Mouse (Mus musculus): ENCODE results near the gene Efl1. TPM values are rescaled to one million over a fixed set of nuclear protein-coding genes. Genes with fewer than 3 reads are reported as not detected.

Gene Efl1
- polyA plus RNA-seq, 1 experiment: 27.1 TPM

DNA sequence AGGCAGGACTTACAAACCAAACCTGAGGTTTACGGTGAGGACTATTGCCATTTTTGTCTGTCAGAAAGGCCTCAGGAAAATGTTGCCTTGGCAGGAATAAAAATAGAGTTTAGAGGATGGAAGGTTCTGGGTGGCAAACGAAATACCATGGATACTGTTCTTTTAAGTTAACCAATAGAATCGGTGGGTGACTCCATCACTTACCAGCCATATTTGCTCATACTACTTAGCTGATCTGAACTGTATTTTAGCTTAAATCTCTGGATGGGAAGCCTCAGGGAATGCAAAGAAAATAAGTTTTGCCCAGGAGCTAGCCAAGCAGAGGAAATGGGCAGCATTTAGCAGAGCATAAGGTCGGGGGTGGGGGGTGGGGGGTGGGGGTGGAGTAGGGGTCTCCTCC lies 505 bp upstream of the Efl1 start:
- Histone ChIP-seq H3K27ac (ENCODE audit: insufficient read depth, low read length) (no peak overlapping the region), H3K27me3 (ENCODE audit: control insufficient read depth, insufficient read depth, low read length, poor library complexity, severe bottlenecking) (no peaks in the 10 kb centered on the region), H3K9ac (ENCODE audit: low read depth, poor library complexity, severe bottlenecking) (no peak overlapping the region; the same call in 1 of the 2 replicates), H3K36me3 (ENCODE audit: control insufficient read depth, insufficient read depth, low read length, poor library complexity, severe bottlenecking) (peaks cover 4% of the 10 kb centered on the region), H3K4me1 (ENCODE audit: control insufficient read depth, insufficient read depth, low read length) (no peaks in the 10 kb centered on the region), H3K4me3 (ENCODE audit: low read depth, low read length) (peak overlapping the region; percentile 92), H3K9me3 (replicated peaks; ENCODE audit: control insufficient read depth, insufficient read depth, low read length, poor library complexity, severe bottlenecking) (no peaks in the 10 kb centered on the region)
- TF ChIP-seq POLR2A (IDR thresholded peaks at IDR 0.05; ENCODE audit: insufficient read depth, low read length) (no peak), EP300 (IDR thresholded peaks at IDR 0.05; ENCODE audit: insufficient read depth, low read depth, low read length) (no peak), CTCF (IDR thresholded peaks at IDR 0.05; ENCODE audit: low read depth, low read length) (no peak)

- Histone ChIP-seq H3K4me3 (ENCODE audit: low read depth, low read length) (peak overlapping the region; percentile 92), H3K9me3 (replicated peaks; ENCODE audit: control insufficient read depth, insufficient read depth, low read length, poor library complexity, severe bottlenecking) (no peaks in the 10 kb centered on the region), H3K27me3 (ENCODE audit: control insufficient read depth, insufficient read depth, low read length, poor library complexity, severe bottlenecking) (no peaks in the 10 kb centered on the region), H3K36me3 (ENCODE audit: control insufficient read depth, insufficient read depth, low read length, poor library complexity, severe bottlenecking) (peaks cover 4% of the 10 kb centered on the region), H3K4me1 (ENCODE audit: control insufficient read depth, insufficient read depth, low read length) (no peaks in the 10 kb centered on the region), H3K9ac (ENCODE audit: low read depth, poor library complexity, severe bottlenecking) (peak overlapping the region; percentile 55), H3K27ac (ENCODE audit: insufficient read depth, low read length) (no peak overlapping the region)
- no peak for TF ChIP-seq POLR2A (IDR thresholded peaks at IDR 0.05; ENCODE audit: insufficient read depth, low read length)
- no peak for TF ChIP-seq CTCF (IDR thresholded peaks at IDR 0.05; ENCODE audit: low read depth, low read length)
- no peak for TF ChIP-seq EP300 (IDR thresholded peaks at IDR 0.05; ENCODE audit: insufficient read depth, low read depth, low read length)
These were observed 649 bp downstream of the Efl1 start for GRCm38 (mm10) chr7:82649081-82649445.

GRCm38 (mm10) chr7:82664604-82665003 lies 16.2 kb downstream of the Efl1 start:
- no peak overlapping the region for H3K4me3 ChIP-seq (ENCODE audit: low read depth, low read length)

GRCm38 (mm10) chr7:82676001-82676400 lies 27.6 kb downstream of the Efl1 start:
- H3K9me3 ChIP-seq (replicated peaks; ENCODE audit: control insufficient read depth, insufficient read depth, low read length, poor library complexity, severe bottlenecking): no peaks in the 10 kb centered on the region
- H3K9ac ChIP-seq (ENCODE audit: low read depth, poor library complexity, severe bottlenecking): no peak overlapping the region
- H3K27ac ChIP-seq (ENCODE audit: insufficient read depth, low read length): no peak overlapping the region
- no peaks in the 10 kb centered on the region for H3K4me1 ChIP-seq (ENCODE audit: control insufficient read depth, insufficient read depth, low read length)
- no peak overlapping the region for H3K4me3 ChIP-seq (ENCODE audit: low read depth, low read length)
- peaks cover 7% of the 10 kb centered on the region; the same call in 1 of the 2 replicates for H3K36me3 ChIP-seq (ENCODE audit: control insufficient read depth, insufficient read depth, low read length, poor library complexity, severe bottlenecking)
- H3K27me3 ChIP-seq (ENCODE audit: control insufficient read depth, insufficient read depth, low read length, poor library complexity, severe bottlenecking): no peaks in the 10 kb centered on the region
- TF ChIP-seq EP300 (IDR thresholded peaks at IDR 0.05; ENCODE audit: insufficient read depth, low read depth, low read length) (no peak), POLR2A (IDR thresholded peaks at IDR 0.05; ENCODE audit: insufficient read depth, low read length) (no peak), CTCF (IDR thresholded peaks at IDR 0.05; ENCODE audit: low read depth, low read length) (no peak)

More at GRCm38 (mm10) chr7:82664604-82665003, 16.2 kb downstream of the Efl1 start:
- H3K4me1 ChIP-seq (ENCODE audit: control insufficient read depth, insufficient read depth, low read length): no peaks in the 10 kb centered on the region
- H3K27ac ChIP-seq (ENCODE audit: insufficient read depth, low read length): no peak overlapping the region
- no peaks in the 10 kb centered on the region; the same call in 1 of the 2 replicates for H3K9me3 ChIP-seq (replicated peaks; ENCODE audit: control insufficient read depth, insufficient read depth, low read length, poor library complexity, severe bottlenecking)
- TF ChIP-seq CTCF (IDR thresholded peaks at IDR 0.05; ENCODE audit: low read depth, low read length): no peak
- TF ChIP-seq POLR2A (IDR thresholded peaks at IDR 0.05; ENCODE audit: insufficient read depth, low read length): no peak
- TF ChIP-seq EP300 (IDR thresholded peaks at IDR 0.05; ENCODE audit: insufficient read depth, low read depth, low read length): no peak
- no peak overlapping the region for H3K9ac ChIP-seq (ENCODE audit: low read depth, poor library complexity, severe bottlenecking)
- H3K36me3 ChIP-seq (ENCODE audit: control insufficient read depth, insufficient read depth, low read length, poor library complexity, severe bottlenecking): peaks cover 7% of the 10 kb centered on the region; the same call in 1 of the 2 replicates
- no peaks in the 10 kb centered on the region for H3K27me3 ChIP-seq (ENCODE audit: control insufficient read depth, insufficient read depth, low read length, poor library complexity, severe bottlenecking)

- no peaks in the 10 kb centered on the region for H3K4me1 ChIP-seq (ENCODE audit: control insufficient read depth, insufficient read depth, low read length)
- H3K9me3 ChIP-seq (replicated peaks; ENCODE audit: control insufficient read depth, insufficient read depth, low read length, poor library complexity, severe bottlenecking): no peaks in the 10 kb centered on the region
- peaks cover 2% of the 10 kb centered on the region for H3K36me3 ChIP-seq (ENCODE audit: control insufficient read depth, insufficient read depth, low read length, poor library complexity, severe bottlenecking)
- no peaks in the 10 kb centered on the region for H3K27me3 ChIP-seq (ENCODE audit: control insufficient read depth, insufficient read depth, low read length, poor library complexity, severe bottlenecking)
- H3K9ac ChIP-seq (ENCODE audit: low read depth, poor library complexity, severe bottlenecking): no peak overlapping the region
- TF ChIP-seq POLR2A (IDR thresholded peaks at IDR 0.05; ENCODE audit: insufficient read depth, low read length): no peak
- no peak for TF ChIP-seq EP300 (IDR thresholded peaks at IDR 0.05; ENCODE audit: insufficient read depth, low read depth, low read length)
- no peak for TF ChIP-seq CTCF (IDR thresholded peaks at IDR 0.05; ENCODE audit: low read depth, low read length)
- H3K4me3 ChIP-seq (ENCODE audit: low read depth, low read length): no peak overlapping the region
- no peak overlapping the region for H3K27ac ChIP-seq (ENCODE audit: insufficient read depth, low read length)
These were observed 28.4 kb downstream of the Efl1 start for GRCm38 (mm10) chr7:82676834-82677233.

GRCm38 (mm10) chr7:82679901-82680300 lies 31.5 kb downstream of the Efl1 start:
- no peaks in the 10 kb centered on the region for H3K27me3 ChIP-seq (ENCODE audit: control insufficient read depth, insufficient read depth, low read length, poor library complexity, severe bottlenecking)
- no peak overlapping the region for H3K4me3 ChIP-seq (ENCODE audit: low read depth, low read length)
- H3K36me3 ChIP-seq (ENCODE audit: control insufficient read depth, insufficient read depth, low read length, poor library complexity, severe bottlenecking): peaks cover 2% of the 10 kb centered on the region; the same call in 1 of the 2 replicates
- TF ChIP-seq CTCF (IDR thresholded peaks at IDR 0.05; ENCODE audit: low read depth, low read length) (no peak), EP300 (IDR thresholded peaks at IDR 0.05; ENCODE audit: insufficient read depth, low read depth, low read length) (no peak), POLR2A (IDR thresholded peaks at IDR 0.05; ENCODE audit: insufficient read depth, low read length) (no peak)
- no peaks in the 10 kb centered on the region for H3K9me3 ChIP-seq (replicated peaks; ENCODE audit: control insufficient read depth, insufficient read depth, low read length, poor library complexity, severe bottlenecking)
- no peak overlapping the region for H3K9ac ChIP-seq (ENCODE audit: low read depth, poor library complexity, severe bottlenecking)
- no peak overlapping the region for H3K27ac ChIP-seq (ENCODE audit: insufficient read depth, low read length)
- H3K4me1 ChIP-seq (ENCODE audit: control insufficient read depth, insufficient read depth, low read length): no peaks in the 10 kb centered on the region

Data from ES-Bruce4 (cell line).